Mouse (Mus musculus) activated CD4-positive, CD25-positive, alpha-beta regulatory T cell, adult 4 months (primary cell): ENCODE results near the gene Rpgrip1l. TPM values are rescaled to one million over a fixed set of nuclear protein-coding genes. Genes with fewer than 3 reads are reported as not detected.

ENCODE experiments used
- ATAC-seq: one replicate; pipeline ENCODE4 v1.8.0; 2017
- polyA plus RNA-seq, 2 experiments: library from polyadenylated mRNA; unstranded; fragments of 100-300 nt; shearing (Covaris generic); gene quantifications; one replicate each; pipeline ENCODE4 v1.2.1; 2017

Gene Rpgrip1l
- polyA plus RNA-seq, 2 experiments from 2014 or later: 0.42 to 1.9 TPM

GRCm38 (mm10) chr8:91327471-91328205 lies 14.6 kb upstream of the Rpgrip1l start:
- no peak for ATAC-seq

- no peak for ATAC-seq
Observed at GRCm38 (mm10) chr8:91326946-91327345, 13.9 kb upstream of the Rpgrip1l start.

GRCm38 (mm10) chr8:91326018-91326417 lies 13.0 kb upstream of the Rpgrip1l start:
- ATAC-seq: peak; percentile 54

DNA sequence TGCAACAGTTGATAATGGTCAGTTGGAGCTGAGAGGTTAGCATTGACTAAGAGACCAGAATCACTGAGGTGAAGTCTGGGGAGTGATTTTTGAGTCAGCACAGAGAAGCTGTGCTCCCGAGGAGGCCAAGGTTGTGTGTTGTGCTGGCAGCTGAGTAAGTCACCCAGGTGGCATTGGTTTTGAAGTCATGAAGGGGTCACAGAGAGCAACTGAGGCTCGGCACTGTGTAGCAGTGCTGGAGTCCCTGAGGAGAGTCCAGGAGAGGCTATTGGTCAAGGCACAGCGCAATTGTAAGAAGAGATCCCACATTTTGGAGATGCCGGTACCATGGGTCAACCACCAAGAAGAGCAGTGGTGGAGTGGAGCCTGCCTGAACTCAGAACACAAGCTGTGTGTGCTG lies 11.9 kb upstream of the Rpgrip1l start:
- no peak for ATAC-seq

GRCm38 (mm10) chr8:91324271-91324670 lies 11.2 kb upstream of the Rpgrip1l start:
- no peak for ATAC-seq

- no peak for ATAC-seq
Observed at GRCm38 (mm10) chr8:91323511-91323910, 10.4 kb upstream of the Rpgrip1l start.

DNA sequence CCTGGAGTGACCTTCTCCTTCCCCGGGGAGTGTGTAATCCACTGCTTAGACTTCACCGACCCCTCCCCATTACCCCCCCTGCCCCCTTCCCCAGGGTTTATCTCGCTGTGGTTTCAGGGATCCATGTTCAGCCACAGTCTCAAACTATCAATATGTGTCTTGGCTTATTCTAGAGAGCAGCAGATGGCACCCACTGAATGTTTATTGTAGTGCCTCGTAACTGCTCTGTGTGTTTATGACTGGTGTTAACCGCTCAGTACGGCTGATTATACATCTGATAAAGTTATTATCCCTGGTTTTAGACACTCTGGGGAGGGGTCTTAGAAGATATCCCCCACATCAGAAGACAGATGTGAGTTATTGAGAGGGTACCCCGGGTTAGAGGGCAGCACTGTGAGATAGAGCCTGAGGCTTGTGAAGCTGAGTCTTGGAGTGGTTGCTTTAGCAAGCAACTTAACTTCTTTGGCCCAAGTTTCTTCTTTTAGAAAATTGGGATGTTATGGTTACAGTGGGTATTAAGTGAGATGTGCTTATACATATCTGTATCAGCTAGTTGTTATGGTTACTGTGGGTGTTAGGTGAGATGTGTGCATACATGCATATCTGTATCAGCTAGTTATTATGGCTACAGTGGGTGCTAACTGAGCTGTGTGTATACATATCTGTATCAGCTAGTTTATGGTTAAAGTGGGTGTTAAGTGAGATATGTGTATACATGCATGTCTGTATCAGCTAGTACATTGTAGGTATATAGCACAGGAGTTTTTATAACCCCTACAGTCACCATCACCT lies 6.1 kb upstream of the Rpgrip1l start:
- ATAC-seq: no peak

DNA sequence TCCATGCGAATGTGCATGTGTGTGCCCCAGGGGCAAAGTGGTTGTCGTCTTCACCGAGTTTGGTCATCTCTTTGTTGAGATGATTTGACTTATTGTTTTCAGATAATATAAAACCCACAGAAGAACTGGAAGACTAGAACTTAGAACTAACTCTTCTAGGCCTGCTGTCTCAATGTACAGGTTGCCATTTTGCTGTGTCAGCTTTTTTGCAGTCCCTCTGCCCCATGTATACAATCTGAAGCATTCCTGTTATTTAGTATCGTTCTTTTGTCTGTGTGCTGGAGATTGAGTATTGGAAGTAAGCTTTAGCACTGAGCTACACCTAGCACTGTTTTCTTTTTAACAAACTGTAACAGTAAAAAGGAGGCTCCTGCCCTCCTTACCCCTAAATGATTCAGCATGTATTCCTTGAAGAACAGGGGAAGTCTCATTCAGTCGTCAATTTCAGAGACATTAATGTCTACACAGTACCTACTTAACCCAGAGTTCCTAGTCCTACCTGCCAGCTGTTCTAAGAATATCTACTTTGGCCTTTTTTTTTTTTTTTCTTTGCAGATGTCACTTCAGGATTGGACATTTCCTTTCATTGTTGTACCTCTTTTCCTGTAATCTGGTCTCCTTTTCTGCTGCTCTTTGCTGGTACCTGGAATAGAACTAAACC lies 4.6 kb upstream of the Rpgrip1l start:
- no peak for ATAC-seq

GRCm38 (mm10) chr8:91312342-91312741 lies 720 bp downstream of the Rpgrip1l start:
- no peak for ATAC-seq

DNA sequence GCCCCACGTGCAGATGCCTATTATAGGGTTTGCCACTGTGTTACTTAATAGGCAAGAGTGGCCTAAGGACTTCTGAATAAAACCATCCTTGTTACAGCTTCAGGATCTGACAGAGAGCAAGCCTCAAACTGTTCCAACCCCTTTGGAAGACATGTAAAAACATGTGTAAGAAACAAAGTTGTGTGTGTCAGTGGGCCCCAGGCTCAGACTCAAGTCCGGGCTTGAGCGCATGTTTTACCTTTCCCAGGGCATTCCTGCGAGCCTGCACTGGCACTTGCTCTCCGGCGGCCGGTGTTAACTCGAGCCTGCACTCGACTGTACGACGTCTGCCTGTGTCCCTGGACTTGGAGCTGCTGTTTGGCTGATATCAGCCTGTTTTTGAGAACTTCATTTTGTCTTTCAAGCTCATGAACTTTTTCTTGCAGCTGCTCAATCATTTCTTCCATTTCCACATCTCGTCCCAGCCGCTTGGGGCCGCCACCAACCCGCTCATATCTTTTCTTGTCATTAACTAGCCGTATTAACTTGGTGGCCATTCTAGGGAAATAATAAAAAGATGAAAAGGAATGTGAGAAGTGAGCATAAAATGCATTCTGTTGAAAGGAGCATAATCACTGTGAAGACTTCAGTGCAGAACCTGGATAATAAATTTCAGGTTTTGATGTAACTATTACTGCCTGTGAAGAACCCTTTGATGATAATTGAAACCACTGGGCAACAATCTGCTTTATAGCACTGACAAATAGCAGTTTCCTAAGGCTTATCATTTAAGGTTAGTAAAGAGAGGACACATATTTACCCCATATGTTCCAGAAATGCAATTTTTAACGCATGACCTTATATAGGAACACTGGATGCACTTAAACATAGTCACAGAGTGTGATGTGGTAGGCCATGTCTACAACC lies 8.3 kb downstream of the Rpgrip1l start:
- ATAC-seq: no peak

DNA sequence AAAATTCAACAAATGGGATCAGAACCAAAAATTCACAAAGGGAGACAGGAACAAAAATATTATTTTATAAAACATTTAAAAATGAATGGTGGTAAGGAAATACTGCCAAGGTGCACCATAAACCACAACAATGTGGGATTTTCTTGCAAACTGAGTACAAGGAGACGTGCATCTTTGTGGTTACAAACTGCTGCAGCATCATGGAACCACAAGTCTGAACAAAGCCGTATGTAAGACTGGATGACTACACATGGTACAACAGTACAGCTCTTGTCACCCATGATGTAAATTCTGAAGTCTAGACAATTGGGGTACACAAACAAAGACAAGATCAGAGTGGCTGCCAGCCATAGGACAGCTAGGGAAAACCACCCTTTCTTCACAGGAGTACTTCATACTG lies 14.4 kb downstream of the Rpgrip1l start:
- no peak for ATAC-seq

- no peak for ATAC-seq
Observed at GRCm38 (mm10) chr8:91295786-91296185, 17.3 kb downstream of the Rpgrip1l start.

- no peak for ATAC-seq
Observed at GRCm38 (mm10) chr8:91290576-91290975, 22.5 kb downstream of the Rpgrip1l start.

GRCm38 (mm10) chr8:91286237-91286636 lies 26.8 kb downstream of the Rpgrip1l start:
- no peak for ATAC-seq

DNA sequence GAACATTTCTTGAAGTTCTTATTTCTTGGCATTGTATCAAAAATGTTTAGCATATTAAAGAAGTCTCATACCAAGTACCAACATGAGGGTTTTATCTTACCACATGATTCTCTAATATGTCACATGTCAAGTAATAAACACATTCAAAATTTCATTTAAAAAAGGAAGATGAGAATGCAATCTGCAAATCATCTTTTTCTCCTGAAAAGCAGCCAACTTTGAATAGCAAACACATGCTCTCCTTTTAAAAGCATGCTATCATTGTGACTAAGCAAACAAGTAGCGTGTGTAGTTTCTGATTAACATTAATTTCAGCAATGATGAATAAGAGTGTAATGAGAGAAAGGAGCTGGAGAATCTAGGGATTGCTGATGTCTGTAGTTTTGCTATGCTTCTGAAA lies 29.2 kb downstream of the Rpgrip1l start:
- no peak for ATAC-seq

DNA sequence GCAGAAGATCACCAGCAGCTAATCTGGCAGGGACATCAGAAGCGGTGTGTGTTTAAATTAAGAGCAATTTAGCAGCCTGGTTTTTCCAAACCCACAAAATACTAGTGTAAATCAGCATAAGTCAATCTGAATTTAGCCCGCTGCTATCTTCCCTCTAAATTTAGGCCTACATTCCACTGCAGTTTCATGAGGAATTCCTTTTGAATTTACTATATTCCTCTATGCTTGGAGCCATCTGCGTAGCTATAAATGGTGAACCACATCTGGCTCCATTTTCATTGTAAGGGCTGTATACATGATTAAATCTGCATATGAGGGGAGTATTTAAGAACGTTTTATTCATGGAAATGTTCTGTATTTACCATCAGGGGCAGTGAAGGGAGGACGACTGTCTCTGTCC lies 30.4 kb downstream of the Rpgrip1l start:
- ATAC-seq: no peak

- no peak for ATAC-seq
Observed at GRCm38 (mm10) chr8:91281545-91281944, 31.5 kb downstream of the Rpgrip1l start.

DNA sequence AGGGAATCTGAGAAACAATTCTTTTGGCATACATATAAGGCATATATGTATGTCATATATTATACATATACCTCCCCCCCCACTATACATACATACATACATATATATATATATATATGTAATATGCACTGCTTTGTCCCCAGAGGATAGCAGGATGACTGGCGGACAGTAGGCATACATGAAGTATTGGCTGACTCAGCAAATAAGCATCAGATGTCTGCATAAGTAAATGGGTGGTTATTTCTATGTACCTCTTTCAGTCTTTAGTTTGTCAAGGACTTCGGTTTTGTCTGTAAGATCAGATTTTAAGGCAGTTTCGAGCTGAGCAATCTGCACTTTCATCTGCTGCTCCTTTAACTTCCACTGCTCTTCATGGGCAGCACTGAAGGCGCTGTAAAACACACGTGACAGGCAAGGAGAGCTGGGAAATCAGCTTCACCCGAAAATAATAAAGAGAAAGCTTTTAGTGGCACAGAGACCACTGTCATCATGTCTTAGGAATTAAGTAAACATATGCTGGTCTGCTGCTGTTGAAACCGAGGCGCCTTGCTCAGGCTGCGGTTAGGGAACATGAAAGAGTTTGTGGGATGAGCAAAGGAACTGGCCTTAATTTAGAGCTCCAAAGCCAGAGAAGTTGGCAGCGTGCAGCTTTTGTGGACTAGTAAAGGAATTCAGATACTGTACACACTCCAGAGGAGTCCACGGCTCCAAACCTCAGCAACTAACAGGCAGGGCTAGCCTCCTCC lies 32.4 kb downstream of the Rpgrip1l start:
- ATAC-seq: no peak

DNA sequence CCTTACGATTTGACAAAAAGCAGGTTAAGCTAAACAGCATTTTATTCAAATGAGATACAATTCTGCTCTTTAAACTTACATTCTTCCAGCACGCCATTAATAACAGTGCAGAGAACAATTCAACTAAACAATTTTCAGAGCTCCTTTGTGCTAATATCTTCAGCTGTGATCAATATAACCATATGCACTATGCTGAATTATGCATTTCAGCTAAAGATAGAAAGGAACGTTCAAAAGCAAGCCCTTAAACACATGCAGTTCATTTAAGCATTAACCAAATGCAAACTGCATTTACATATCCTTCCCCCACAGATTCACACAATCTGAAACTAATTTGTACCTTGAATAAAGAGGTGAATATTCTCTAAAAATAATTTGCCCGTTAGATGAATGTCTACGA lies 35.0 kb downstream of the Rpgrip1l start:
- ATAC-seq: no peak

- ATAC-seq: no peak
Observed at GRCm38 (mm10) chr8:91276337-91276736, 36.7 kb downstream of the Rpgrip1l start.

DNA sequence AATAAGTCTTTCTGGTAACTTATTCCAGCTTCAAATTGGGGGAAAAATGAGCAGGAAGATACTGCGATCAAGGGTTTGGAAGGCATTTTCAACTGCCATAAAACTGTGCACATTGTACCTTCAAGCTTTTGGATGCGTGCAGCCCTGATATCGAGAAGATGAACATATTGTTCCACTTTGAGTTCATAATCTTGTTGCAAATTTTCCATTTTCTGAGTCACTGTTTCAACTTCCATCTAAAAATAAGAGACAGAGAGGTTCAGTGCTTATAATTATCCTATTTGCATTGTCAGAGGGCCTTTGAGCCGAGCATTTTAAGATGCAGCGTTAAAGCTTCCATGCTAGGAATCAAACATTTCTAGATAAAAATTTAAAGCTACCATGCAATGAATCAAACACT lies 39.6 kb downstream of the Rpgrip1l start:
- ATAC-seq: no peak
